Mouse (Mus musculus) thymus, postnatal 4 days (tissue): Measurements from ENCODE around the gene Vmn2r61.

ENCODE experiments used
- DNase-seq: peaks from one replicate; pipeline ENCODE4 v3.0.0; 2021

Vmn2r61 gene

DNA sequence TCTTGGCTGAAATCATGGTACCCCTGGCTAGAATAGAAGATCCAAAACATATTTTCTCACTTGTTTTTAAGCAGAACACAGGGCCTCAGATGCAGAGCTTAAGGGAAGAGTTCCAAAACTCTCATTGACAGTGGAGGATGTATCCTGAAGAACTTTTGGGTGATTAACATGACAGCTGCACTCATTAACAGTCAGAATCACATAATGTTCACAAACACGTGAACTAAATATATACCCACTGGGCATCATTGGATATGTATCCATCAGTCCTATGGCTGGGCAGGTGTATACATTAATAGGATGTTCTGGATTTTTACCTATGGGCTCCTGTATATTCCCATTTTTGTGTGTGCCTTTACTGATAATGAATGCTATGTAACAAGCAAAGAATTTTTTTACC lies at the start of gene Vmn2r61:
TSS of gene Vmn2r61 (plus strand) at position 301 of the 400 bp plus-strand sequence.
- DNase-seq: no peak
